Mouse (Mus musculus): ENCODE data around the gene Enkd1.

Enkd1 gene

GRCm38 (mm10) chr8:105700966-105701824, 6.8 kb downstream of the Enkd1 start, which contains the start of the genes Acd and Pard6a:
Acd (minus strand) TSS chr8:105701102.
Pard6a (plus strand) TSS chr8:105701148.
- peak; percentile 95 to 97 for DNase-seq

GRCm38 (mm10) chr8:105700566-105700965, 7.4 kb downstream of the Enkd1 start:
- DNase-seq: peak; percentile 75 to 77

- DNase-seq: no peak
These were observed 8.4 kb downstream of the Enkd1 start for GRCm38 (mm10) chr8:105699488-105700215.

GRCm38 (mm10) chr8:105698734-105699133, 9.3 kb downstream of the Enkd1 start:
- DNase-seq: no peak

GRCm38 (mm10) chr8:105697196-105697780, 10.7 kb downstream of the Enkd1 start:
- no peak for DNase-seq

GRCm38 (mm10) chr8:105695080-105695780, 12.8 kb downstream of the Enkd1 start:
- no peak for DNase-seq

GRCm38 (mm10) chr8:105694051-105694799, 13.8 kb downstream of the Enkd1 start:
- peak in 1 of 2 experiments; percentile 42 for DNase-seq

GRCm38 (mm10) chr8:105693648-105694047, 14.4 kb downstream of the Enkd1 start:
- peak; percentile 73 to 80 for DNase-seq

- DNase-seq: no peak
These were observed 15.4 kb downstream of the Enkd1 start for GRCm38 (mm10) chr8:105692449-105693182.

GRCm38 (mm10) chr8:105690978-105691377, 17.0 kb downstream of the Enkd1 start:
- no peak for DNase-seq

GRCm38 (mm10) chr8:105689983-105690360, 18.0 kb downstream of the Enkd1 start:
- no peak for DNase-seq

GRCm38 (mm10) chr8:105689256-105689982, 18.6 kb downstream of the Enkd1 start:
- DNase-seq: no peak

GRCm38 (mm10) chr8:105688242-105688752, 19.7 kb downstream of the Enkd1 start:
- DNase-seq: no peak

GRCm38 (mm10) chr8:105687512-105687911, 20.5 kb downstream of the Enkd1 start:
- DNase-seq: no peak

GRCm38 (mm10) chr8:105686551-105686950, 21.5 kb downstream of the Enkd1 start:
- DNase-seq: no peak

GRCm38 (mm10) chr8:105685796-105686308, 22.2 kb downstream of the Enkd1 start, which contains the start of gene Carmil2:
Carmil2 (plus strand) TSS chr8:105686274.
- peak; percentile 70 to 86 for DNase-seq

- DNase-seq: no peak
These were observed 22.7 kb downstream of the Enkd1 start for GRCm38 (mm10) chr8:105685325-105685724.

GRCm38 (mm10) chr8:105677891-105678290, 30.1 kb downstream of the Enkd1 start:
- no peak for DNase-seq

GRCm38 (mm10) chr8:105661167-105661566, 46.8 kb downstream of the Enkd1 start:
- peak in 1 of 2 experiments; percentile 26 for DNase-seq

- DNase-seq: no peak
These were observed 50.4 kb downstream of the Enkd1 start for GRCm38 (mm10) chr8:105657641-105658040.
